Mouse (Mus musculus) lung, adult 18-20 months (tissue): ENCODE data around the gene Sycn.

Source experiments
- DNase-seq, 2 experiments: peaks; one replicate each; pipeline ENCODE4 v3.0.0; 2022; ENCODE audit warnings: mixed read lengths in 2 of 2

Gene Sycn

DNA sequence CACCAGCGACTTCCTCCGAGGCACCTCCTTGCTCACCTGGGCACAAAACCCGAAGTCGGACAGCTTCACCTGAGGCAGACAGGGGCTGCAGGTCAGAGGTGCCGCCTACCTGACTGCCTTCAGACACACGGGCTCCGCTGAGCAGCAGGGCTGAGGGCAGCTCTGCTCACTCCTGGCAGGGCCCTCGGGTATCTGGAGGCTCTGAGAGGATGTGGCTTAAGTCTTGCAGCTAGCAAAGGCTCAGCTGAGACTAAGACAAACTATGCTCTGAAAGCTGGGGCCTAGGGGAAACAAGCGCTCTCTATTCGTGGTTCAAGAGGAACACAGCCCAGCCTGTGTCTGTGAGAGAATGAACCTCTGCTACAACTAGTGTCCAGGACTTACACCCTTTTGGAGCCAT is 20.2 kb downstream of the Sycn start:
- no peak for DNase-seq

DNA sequence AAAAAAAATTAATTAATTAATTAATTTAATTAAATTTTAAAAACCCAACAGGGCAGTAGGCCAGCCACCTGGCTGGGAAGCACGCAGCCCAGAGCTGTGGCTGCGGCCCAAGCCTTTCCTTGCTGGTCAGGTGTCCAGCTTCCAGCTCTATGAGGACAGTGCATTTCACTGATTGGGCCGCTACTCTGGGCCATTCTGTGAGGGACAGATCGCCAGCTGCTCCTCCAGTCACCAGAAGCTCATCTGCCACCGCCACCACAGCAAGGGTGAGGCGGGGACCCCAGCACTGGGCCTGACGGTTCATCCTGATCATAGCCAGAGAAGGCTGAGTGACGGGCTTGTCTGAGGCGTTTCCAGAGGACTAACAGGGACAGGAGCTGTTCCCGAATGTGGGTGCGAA is 21.3 kb downstream of the Sycn start:
- no peak for DNase-seq

DNA sequence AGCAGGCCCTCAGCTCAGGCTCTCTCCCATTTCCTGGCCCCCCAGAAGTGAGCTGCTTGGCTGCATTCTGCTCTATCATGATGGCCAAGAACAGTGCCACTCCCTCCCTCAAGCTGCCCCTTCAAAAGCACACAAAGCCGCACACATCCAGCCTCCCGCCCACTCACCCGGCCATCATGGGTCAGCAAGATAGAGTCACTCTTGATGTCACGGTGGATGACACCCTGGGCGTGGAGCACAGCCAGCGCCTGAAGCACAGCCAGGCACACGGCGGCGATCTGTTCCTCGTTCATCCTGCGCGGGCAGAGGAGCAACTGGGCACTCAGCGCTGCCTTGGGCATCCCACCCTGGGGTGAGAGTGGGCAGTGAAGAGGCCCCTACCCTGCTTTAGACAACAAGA is 21.7 kb downstream of the Sycn start:
- no peak for DNase-seq

DNA sequence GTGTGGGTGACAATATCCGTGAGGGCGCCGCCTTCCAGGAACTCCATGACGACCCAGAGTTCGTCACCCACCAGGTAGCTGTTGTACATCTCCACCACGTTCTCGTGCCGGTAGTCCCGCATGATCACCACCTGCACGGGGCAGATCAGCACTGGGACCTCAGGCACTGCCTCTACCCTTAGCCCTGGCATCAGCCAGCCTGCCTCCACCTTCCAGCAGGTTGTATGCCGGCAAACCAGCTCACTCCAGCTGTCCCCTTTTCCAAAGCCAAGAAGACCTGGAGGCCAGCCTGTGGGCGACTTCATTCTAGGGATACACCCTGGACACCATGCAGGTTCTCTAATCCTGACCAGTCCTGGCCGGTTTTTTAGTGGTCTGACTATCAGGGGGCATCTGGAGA is 22.3 kb downstream of the Sycn start:
- DNase-seq = no peak

DNA sequence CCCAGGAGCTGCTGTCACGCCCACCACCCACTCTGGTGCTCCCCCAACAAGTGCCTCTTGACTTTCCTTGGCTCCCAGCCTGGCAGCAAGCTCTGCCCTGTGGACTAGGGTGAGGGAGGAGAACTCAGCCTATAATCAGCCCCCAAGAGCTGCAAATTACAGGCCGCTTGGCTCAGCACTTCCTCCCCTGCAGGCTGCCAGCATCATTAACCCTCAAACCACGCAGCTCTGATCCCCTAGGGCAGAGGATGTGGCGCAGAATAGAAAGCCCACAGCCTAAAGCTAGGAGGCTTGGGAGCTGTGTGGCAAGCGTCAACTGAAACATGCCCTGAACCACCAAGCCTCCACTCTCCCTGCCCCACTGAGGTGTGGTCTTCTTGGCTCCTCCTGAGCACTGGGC is 24.7 kb downstream of the Sycn start:
- no peak for DNase-seq

DNA sequence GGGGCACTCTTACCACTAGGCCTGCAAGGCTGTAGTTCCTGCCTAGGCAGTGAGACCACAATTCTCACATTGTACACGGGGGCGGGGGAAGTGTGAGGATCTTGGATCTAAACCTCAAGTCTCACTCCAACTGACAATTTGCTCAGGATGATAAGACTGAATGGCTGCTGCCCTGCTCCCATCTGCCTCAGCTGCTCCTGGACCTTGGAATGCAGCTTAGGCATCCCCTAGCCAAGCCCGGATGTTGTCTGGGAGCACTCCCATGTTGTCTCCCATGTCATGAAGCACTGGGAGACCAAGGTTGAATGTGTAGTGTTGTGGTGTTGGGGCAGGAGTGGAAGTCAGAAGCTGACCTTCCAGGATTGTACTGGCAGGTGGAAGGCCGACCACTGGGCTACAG is 26.9 kb downstream of the Sycn start:
- no peak for DNase-seq

DNA sequence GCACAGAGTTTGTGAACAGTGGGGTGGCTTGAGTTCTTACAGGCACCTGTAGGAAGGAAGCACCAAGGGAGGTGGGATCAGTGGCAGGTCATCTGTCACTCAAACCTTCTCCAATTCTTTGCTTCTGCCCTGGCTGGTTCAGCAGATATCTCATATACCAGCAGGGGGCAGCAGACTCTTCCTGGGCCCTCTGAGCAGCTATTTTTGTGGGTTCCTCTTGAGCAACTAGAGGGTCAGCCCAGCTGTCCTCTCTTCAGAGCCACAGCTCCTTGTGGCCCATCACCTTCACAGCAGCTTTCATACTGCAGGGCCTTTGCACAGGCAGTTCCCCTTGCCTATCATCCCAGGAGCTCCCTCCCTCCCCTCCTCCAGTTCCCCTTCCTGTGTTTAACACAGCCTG is 27.6 kb downstream of the Sycn start:
- DNase-seq = peak; percentile 65 to 76

DNA sequence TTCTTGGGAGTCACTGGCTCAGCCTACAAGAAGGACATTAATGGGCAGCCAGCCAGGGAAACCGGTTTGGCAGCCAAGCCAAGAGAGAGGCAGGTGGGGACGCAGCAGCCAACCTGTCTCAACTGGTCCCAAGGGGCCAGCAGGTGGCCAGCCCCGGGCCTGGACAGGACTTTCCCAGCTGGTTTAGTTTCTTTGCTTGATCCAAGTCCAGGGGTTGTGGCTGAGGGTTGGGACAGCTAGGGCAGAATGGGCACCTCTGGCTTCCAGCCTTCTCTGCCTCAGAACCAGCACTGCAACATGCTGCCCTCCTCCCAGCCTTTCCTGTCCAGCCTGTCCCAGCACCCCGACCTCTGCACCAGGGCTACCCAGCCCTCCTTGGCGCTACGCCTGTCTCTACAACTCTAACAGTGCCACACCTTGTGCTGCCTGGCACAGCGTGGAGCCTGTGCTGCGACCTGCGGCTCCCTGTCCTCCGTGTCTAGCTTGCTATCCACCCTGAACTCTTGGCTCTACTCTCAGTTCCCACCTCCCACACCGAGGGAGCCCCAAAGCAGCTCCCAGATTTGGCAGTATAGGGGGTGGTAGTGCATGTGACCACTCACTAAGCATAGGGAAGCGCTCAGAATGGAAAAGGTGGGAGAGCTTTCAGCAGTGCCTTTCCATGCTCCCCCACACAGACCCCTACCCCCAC is 29.8 kb downstream of the Sycn start:
- peak; percentile 95 to 97 for DNase-seq

DNA sequence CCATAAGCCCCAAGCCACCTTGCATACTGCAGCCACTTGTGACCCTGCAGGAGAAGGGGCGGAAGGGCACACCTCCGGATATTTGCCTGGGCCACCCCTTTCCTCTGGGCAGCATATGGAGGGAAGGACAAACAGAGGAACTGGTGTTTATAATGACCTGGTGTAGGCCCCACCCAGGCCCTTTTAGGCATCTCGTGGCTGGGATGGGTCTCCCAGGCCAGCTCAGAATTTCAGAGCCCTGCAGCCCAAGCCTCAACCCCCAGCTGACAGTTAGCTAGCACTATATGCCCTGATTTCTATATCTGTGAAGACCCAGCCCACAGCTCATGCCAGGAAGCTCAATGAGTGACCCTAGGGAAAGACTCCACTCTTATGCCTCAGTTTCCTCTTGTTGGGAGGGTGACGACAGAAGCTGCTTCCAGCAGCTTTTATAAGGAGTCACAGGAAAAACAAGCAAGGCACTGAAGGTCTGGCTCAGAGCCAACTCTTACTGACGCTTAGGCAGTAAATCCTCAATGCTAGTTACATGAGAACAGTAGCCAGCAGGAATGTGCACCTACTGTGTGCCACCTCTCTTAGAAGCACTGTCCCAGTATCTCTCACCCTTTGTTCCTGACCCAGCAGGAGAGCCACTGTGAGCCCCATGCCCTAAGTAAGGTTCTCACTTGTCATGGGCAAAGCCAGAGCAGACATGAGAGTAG is 30.4 kb downstream of the Sycn start:
- peak; percentile 70 to 81 for DNase-seq

DNA sequence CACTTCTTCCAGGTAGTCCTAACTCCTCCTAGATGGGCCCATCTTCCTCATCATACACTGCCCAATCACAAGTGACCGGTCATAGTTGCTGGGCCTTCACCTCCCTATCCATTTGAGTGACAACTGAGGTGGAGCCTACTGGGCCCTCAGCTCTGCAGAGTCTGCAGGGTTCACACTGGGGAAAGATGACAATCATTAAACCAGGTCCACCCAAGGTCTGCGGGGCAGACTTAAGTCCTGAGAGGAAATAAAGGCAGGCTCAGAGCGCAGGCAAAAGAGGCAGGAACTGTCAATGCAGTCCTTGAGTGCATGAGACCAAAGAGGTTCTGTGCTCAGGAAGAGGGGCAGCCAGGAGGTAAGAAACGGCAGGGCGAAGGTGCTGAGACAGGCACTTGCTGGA is 32.0 kb downstream of the Sycn start:
- no peak for DNase-seq

DNA sequence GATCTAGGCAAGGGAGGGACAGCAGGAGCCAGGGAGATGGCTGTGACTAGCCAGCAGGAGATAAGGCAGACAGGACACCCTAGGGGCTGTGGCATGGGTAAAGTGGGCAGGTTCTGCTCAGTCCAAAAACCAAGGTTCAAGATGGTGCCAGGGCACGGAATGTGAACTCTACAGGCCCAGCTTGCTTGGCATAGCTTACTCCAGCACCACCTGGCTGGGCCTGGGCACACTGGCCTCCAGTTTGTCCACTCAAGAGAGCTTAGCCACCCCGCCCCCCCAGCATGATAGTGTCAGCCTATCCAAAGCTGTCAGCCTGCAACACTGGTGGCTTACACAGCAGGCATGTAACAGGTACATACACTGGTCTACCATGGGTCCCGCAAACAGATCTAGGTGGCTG is 32.6 kb downstream of the Sycn start:
- no peak for DNase-seq

DNA sequence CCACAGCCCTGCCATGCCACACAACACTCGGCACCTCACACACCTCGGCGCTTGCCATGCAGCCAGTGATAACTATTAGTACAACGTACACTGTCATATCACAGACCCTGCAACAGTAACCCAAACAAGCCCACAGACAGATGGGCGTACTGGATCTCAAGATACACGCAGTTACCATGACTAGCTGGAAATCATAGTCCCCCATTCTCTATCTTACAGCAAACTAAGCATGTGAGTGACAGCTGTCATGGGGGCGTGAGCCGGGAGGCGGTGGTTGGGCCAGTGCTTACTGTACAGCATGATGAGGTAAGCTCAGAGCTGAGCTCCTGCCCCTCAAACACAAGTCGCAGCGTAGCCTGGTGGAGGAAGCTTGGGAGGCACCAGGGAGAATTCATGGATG is 34.9 kb downstream of the Sycn start:
- DNase-seq = no peak

DNA sequence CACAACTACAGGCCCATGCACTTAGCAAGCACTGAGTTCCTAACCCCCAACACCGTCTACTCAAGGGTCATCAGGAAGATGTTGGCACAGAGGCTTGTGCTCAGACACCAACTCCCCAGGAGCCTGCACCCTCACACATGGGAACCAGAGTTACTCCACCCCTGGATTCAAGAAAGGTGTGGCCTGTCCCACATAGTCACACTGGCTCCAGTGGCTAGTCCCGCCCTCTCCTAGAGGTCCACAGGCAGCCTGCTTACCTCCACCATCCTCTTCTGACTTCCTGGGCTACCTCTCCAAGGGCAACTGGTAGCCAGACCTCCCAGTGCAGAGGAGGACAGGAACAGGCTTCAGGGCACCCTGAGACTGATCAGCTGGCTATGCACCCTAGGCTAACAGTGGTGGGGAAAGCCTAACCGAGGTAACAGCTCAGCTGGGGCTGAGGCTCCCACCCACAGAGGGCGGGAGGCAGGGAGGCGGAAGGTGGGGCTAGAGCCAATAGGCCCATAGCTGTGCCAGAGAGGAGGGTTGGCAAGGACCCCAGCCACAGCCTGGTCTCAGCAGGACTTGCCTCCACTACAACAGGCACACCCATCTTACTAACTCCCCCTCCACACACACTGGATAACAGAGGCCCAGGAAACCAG is 35.7 kb downstream of the Sycn start:
- DNase-seq = peak; percentile 89 to 93

DNA sequence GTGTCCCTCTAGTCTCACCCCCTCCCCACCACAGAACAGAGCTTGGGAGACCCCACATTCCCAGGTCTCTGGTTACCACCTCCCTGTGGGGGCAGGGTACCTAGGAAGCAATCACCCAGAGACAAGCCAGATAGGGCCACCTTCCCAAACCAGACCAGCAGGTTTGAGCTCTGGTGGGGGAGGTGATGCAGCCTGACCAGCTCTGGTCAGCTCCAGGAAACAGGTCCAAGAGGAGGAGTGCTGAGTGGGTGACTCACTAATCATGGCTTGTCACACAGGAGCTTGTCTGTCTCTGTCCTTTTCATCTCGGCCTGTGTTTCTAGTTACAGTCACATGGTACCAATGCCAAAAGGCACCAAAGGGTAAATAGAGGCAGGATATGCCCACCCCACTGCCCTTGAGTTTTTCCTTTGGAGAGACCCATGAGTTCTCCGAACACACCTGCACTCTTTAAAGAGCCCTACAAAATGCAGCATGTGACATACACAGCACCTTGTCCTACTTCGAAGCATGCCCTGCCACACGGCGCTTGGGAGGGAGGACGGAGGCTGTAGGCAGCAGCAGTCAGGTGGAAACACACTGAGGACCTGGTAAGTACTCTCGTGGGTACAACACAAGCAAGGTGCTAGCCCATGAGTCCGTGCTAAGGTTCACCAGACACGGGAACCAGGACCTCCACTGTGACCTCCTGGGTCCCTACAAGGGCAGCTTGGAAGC is 37.3 kb downstream of the Sycn start:
- peak; percentile 90 to 95 for DNase-seq

DNA sequence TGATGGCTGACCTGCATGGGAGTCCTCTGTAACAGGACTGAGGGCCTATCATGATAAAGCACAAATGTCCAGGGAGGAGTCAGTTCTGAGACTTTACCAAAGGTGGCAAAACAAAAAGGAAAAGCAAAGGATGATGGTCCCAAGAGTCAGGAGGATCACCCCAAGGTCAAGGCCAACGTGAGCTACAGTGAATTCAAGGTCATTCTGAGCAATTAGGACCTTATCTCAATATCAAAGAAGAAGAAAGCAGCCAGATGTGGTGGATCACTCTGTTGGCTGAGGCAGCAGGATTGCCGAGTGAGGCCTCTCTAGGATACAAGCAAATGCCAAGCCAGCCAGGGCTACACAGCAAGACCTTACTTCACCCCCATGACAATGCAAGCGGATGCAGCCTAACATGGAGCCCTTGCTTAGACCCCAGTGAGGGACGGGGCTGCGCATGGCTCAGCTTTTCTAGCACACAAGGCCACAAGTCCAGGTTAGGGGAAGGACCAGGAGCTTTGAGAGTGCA is 37.9 kb downstream of the Sycn start:
- DNase-seq = no peak

DNA sequence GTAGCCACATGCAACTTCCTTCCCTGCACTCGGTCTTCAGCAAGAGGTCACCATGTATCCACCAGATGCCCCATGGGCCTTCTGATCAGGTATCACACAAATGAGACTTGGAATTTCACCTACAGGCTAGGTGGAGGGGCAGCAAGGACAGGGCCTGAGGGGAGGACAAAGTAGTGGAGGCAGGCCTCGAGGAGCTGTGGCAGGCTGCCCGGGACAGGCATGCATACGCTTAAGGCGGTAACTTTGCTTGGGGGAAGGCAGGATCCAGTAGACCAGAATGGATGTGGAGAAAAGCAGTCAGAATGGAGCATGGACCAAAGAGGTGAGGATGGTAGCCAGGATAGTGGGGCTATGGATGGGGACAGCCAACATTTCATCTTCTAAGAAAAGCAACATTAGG is 39.1 kb downstream of the Sycn start:
- no peak for DNase-seq

DNA sequence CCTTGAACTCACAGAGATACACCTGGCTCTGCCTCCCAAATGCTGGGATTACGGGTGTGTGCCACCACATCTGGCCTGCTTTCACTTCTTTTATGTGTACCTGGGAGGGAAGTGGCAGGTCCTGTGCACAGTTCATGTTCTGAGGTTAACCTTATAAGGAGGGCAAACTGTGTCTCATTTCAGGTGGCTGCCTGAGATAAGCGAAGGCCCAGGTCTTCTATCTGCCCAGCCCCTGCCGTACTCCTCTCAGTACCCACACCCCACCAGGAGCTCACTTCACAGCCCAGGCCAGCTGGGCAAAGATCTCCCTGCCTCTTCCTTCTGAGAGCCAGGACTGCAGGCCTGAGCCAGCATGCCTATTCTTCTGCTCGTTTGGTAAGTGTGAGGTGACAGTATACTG is 41.0 kb downstream of the Sycn start:
- DNase-seq = no peak

DNA sequence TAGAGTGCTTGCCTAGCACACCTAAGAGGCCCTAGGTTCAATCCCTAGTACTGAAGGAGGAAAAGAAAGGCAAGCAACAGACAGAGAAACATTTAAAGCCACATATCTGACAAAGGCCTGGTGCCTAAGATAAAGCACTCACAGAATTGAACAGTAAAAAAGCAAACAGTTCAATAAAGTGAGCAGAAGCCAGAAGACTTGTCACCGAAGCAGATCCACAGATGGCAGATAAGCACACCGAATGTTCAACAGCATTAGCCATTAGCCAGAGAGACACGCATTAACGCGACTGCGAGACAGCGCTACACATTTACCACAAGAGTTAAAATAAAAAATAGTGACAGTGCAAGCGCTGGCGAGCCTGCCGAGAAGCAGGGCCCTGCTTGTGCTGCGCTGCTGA is 42.2 kb downstream of the Sycn start:
- DNase-seq = no peak

DNA sequence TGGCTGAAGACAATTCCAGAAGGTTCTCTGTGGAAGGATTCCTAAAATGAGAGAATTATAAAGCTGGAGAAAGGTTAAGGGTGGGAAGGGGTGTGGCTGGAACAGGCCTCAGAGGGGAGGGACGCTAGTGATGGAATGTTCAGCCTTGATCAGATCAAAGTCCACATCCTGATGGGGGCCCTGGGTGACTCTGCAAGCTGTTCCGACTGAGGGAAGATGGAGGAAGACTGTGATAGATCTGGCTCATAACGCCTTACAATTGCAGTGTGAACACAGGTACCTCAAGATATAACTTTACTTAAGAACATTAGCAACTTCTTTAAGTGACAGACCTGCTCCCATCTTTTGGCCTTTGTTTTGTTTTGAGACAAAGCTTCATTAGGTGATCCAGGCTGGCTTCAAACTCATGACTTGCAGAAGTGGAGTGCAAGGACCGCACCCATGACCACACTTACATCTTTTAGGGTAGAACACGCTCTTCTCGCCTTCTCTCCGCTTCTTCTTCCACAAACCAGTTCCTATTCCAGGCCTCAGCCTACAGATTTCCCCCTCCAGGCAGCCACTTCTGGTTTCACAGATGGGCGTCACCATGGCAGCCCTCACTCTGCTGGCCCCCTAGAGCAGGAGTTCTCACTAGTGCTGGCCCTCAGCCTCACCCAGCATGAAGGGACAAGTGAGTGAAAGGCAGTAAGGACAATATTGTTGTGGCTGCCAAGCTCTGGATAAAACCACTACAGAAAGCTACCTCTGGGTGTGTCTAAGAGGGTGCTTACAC is 43.1 kb downstream of the Sycn start:
- DNase-seq = peak in 1 of 2 experiments; percentile 69

DNA sequence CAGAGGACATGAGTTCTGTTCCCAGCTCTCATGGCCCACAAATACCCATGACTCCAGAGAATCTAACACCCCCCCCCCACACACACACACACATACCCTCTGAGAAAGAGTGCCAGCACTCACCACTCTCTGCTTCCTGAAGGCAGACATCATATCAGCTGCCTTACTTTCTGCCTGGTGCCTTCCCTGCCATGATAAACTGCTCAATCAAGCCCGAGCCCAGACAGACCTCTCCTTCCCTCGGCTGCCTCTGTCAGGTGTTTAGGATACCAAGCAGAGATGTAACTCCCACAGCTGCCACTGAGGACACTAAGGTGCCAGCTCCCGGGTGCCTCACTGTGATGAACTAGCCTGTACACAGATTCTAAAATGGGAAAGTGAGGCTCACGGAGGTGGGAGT is 43.8 kb downstream of the Sycn start:
- no peak for DNase-seq

DNA sequence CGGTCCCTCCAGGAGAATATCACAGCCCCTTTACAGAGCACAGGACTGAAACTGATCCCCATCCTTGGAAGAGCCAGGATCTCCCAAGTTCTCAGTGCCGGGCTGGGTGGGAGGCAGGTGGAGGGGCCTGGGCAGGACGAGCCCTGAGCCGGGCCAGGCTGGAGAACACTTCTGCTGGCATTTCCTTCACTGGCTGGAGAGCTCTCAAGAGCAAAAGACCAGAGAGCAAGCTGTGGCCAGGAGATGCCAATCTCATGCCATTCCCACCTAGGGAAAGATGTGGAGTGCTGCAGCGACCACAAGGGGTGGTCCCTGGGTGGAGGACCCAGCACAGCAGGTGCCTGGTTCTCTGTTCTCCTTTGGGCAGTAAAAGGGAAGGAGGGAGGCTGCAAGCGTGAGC is 44.3 kb downstream of the Sycn start:
- peak; percentile 56 to 69 for DNase-seq

DNA sequence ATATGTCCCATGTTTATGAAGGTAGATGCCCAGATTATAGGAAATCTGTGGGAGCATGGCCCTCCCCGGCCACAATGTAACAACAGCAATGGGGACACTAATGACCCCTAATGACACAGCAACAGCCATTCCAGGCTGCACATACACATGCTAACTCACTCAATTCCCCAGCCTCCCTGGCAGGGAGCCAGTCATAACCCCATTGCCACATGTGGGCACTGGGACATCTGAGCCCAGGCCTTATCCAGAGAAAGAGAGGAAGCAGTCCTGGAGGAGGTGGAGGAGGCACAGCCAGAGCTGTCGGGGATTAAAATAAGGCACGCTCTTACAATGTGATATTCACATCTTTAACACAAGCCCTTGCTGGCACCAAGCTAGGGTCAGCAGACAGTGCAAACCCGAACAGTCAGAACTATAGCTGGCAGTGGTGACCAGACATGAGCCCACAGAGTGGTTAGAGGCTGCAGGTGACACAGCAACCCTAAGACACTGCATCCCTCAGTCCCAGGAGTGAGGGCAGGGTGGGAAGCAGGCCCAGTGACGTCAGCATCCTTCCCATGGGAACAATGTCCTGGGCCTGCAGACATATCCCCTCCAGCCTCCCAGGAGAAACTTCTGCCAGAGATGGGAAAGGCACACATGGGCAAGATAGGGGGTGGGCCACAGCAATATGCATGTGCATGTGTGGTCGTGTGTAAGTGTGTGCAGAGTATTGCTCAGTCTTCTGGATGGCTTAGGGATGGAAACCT is 46.2 kb downstream of the Sycn start:
- peak; percentile 56 to 73 for DNase-seq
